Mouse (Mus musculus): ENCODE data around the gene Gm49711.

The Gm49711 gene

DNA sequence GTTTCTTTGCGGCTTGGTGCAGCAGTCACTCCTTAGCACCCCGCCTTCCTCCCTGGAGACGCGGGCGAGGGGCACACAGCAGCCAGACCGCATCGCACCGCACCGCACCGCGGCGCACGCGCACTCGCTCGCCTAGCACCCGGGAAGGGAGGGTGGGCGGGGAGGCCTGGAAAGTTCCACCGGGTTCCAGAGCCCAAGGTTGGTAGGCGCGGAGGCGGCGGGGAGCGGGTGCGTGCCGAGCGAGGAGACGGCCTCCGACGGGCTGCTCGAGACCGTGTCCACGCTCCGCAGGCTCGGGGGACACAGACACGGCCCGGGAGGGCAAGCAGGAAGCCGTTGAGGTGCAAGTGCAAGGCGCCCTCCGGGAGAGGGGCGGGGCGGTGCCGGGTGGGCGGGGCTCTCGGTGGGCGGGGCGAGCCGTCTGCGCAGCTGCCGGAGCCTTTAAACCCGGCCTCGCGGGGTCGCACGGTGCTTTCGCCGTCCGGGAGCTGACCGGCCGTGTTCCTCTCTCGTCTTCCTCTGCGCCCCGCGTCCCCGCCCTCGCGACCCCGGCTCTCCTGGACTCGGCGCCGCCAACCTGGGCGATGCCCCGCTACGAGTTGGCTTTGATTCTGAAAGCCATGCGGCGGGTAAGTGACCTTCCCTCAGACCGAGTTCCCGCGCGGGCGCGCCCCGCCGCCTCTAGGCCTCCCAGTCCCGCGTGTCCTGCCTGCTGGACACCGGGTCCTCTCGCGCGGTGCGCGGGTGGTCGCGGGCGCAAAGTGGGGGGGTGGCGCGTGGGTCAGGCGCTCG, at the start of gene Gm49711, which contains the start of the genes Mrps6 and Slc5a3:
Gene Gm49711 (plus strand): TSS at position 465 of the 792 bp plus-strand sequence.
Gene Mrps6 (plus strand): TSS at position 419 of the 792 bp plus-strand sequence.
Gene Slc5a3 (plus strand): TSS at position 471 of the 792 bp plus-strand sequence.
- peak; percentile 87 to 91 for DNase-seq

DNA sequence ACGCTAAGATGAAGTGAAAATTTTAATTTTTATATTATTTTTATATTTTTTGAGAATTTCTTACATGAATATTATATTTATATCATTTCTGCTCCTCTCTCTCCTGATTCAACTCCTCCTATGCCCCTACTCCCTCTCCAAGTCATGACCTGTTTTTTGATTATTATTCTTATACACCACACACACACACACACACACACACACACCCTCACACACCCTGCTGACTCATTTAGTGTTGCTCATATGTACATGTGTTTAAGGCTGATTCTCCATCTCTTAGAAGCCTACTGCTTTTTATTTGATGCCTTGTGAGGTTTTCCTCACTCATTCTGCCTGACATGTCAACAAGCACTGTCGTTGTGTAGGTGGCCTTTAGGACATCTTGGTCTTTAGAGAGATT, 48.5 kb upstream of the Gm49711 start:
- DNase-seq = no peak

DNA sequence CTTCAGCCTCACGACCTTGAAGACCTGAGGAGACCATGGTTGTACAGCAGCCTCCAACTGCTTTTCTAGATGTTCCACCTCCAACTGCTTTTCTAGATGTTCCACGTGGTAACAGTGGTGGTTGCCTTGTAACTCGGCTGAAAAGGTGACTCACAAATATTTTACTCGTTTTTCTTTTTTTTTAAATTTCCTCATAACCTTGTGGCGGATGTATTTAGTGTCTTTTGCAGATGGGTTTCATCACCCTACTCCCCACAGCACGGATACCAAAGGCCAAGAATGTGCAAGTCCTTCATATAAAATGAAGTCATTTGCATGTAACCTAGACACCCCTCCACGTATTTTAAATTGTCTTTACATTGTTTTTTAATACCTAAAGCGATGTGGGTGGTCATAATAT, 41.3 kb upstream of the Gm49711 start:
- no peak for DNase-seq

DNA sequence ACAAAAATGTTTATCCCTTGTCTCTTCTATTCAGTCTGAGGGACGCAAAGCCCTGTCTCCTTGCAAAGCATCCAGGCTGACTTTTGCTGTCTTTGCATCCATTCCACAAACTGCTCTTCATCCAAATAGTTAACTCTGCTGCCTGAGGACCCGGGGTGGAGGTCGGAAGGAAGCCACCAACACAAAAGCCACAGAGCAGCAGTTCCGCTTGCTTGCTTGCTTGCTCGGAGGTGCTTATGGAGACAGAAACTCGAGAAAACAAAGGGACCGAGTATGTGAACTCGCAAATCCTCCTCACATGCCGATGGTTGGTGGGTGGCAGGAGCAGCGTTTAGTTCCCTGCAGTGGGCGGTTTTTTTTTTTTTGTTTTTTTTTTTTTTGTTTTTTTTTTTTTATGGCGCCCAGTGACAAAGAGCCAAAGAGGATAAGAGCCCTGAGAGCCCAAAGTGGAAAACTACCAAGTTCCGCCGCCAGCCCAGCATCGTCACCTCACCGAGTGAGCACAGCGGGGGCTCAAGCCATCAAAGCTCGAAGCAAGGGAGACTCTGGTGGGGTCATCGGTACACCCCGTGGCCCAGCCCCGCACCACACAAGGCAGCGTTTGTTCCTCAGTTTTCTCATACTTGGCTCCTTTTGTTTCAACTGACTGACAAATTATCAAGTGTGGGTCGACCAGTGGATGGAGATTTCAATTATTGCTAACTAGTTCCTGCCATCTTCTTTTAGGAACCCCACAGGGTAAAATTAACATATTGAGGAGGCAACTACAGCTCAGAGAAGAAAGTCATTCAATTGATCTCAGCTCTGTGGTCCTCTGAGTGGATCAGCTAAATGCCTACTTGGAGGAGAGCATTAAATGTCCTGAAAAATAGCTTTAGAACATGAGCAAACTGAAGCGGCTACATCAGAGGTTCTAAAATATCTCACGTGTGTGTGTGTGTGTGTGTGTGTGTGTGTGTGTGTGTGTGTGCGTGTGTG, 38.7 kb upstream of the Gm49711 start:
- DNase-seq = peak; percentile 69 to 70

DNA sequence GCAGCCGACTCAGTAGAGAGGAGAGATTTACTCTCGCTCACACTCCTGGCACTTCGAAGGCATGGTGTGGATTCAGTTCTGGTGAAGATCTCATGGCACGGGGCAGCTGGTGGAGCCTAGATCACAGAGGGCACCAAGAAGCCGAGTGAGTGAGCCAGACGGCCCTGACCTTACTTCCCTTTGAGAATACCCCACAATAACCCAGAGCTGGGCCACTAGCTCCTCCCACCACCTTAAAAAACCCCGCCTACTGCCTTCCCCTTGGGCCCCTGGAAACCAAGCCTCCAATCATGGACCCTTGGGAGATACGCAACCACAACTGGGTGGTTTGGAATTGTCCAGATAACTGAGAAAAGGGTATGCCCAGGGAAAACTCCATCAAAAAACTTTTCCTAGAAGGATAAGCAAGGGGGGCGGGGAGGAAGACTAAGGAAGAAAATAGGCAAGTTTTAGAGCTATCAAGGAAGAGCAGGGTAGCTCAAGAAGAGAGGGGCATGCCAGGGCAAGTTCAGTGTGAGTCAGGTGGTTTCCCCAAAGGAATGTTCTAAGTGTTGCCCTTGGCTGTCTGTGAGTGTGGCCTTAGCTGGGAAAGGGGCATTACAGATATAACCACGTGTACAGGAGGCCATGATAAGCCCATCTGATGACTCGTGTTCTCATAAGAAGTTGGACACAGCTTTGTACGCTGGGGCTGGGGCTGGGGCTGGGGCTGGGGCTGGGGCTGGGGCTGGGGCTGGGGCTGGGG, 36.3 kb upstream of the Gm49711 start:
- peak in 1 of 2 experiments; percentile 15 for DNase-seq

DNA sequence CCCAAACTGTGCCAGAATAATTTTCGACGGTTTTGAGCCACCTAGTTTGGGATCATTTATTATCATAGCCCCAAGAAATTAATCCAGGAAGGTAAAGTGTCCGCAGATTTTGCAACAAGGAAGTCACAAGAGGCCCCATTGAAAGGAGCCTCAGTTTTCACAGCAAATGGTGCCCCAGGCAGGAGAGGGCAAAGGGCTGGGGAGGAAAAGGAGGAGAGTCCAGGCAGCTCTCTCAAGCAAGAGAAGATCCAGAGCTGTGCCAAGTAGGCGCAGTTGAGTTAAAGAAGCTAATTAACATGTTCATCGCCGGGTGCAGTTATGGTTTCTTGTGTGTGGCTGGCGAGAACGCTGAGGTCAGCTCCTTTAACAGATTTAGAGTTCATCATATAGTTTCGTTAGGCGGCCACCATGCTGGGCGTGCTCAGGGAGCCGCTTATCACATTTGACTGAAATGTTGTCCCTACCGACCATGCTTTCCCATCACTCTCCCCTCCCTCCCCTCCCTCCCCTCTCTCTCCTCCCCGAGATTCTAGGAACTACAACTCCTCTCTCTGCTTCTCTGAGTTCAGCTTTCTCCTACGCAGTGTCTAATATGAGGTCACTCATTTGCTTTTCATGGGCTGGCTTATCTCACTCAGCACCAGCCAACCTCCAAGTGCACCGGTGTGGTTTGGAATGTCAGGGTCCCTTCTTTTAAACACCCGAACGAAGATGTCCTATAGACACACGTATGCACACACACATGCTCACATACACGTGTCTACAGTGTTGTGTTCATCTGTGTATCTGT, 35.4 kb upstream of the Gm49711 start:
- no peak for DNase-seq

DNA sequence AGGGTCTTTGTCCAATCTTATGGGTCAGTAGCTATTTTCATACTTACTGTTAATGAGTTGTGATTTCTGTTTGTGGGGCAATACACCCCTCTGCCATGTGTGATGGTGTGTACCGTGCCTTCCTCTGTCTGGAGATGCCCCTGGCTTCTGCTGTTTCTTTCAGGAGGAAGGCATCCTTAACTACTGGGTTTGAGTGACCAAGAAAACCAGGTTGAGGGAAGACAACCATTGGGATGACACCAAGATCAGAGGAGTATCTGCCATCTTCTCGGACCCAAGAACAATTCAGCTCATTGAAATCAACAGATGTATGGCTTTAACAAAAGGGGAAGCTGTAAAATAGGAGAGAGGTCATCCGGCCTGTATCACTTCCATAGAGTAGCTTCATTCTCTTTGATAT, 24.8 kb upstream of the Gm49711 start:
- no peak for DNase-seq

DNA sequence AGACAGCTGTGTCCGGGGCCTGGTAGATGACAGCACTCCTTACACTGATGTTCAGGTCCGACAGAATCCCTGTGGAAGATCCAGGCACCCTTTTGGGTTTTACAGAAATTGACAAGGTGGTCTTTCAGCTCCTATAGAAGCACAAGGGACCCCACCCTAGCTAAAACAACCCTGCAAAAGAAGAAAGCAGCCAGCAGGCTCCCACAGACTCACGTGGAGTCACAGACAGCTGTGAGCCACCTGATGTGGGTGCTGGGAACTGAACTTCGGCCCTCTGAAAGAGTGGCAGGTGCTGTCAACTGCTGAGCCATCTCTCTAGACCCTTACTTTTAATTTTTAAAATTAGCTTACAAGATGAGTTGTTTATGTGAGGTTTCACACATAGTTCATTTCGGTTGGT, 23.4 kb upstream of the Gm49711 start:
- no peak for DNase-seq

DNA sequence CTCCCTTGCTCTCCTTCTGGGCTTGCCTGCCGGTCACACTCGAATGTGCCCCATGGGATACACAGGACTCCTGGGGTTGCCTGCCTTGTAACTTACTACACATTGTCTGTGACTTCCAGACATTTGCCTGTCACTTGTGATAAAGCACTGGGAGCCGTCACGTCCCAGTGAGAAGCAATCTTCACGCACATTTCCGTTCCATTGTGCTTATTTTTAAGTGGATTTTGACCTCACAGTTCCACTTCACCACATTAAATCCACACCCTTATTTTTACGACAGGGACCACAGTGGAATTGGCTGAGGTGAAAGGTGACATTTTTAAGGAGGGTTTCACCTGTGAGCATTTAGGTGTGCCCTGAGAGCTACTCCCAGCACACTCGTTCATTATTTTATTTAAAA, 21.4 kb upstream of the Gm49711 start:
- no peak for DNase-seq

DNA sequence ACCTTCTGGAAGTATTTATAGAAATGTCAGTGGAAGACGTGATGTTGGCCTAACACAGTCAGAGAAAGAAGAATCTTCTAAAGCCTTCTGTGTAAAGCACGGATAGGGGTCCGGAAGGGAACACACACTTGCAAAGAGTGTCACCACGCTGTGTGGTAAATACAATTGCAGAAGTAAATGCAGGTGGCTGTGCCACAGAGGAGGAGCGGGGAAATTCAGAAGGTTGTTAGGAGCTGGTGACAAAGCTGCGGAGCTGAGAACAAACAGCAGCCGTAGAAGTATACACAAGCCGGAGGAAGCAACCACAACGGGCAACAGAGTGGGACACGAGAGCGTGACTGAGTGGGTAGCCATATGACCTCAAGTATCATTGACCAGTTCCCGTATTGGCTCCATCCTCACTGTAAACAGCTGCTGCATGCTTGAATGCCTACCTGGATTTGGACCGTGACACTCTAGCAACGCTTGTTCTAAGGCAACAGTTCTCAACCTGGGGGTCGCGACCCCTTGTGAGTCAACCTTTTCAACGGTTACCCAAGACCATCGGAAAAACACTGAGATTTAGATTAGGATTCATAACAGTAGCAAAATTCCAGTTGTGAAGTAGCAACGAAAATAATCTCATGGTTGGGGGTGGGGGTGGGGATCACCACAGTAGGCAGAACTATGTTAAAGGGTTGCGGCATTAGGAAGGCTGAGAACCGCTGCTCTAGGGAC, 20.1 kb upstream of the Gm49711 start:
- peak; percentile 47 to 64 for DNase-seq

DNA sequence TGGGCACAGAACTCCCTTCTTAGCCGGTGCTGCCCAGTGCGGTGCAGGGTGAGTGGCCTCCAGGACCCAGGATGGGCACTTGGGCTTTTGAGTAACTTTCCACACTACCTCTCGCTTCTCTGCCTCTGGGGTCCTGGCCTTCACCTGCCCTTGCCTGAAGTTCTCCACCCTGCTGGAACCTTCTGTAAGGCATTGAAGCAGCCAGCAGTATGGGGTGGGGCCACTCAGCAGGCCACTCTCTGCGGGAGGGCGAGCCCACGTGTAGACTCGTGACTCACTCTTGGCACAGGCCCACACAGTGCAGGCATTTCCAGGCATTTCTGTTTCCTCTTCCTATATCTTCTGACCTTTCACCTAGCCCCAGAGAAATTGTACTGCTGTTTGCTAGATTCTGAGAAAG, 18.7 kb upstream of the Gm49711 start:
- DNase-seq = no peak

DNA sequence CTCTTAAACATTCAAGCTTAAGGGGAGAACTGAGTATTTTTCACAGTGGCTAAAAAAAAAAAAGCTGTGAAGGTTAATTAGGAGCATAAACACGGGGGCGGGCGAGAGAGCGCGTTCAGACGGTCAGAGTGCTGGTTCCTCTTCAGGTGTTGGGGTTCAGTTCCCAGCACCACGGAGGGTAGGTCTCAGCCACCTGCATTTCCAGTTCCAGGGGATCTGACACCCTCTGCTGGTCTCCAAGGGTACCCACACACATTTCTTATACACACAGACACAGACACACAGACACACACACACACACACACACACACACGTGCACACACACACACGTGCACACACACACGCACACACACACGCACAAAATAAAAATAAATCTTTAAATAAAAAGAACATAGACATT, 18.1 kb upstream of the Gm49711 start:
- DNase-seq = no peak

DNA sequence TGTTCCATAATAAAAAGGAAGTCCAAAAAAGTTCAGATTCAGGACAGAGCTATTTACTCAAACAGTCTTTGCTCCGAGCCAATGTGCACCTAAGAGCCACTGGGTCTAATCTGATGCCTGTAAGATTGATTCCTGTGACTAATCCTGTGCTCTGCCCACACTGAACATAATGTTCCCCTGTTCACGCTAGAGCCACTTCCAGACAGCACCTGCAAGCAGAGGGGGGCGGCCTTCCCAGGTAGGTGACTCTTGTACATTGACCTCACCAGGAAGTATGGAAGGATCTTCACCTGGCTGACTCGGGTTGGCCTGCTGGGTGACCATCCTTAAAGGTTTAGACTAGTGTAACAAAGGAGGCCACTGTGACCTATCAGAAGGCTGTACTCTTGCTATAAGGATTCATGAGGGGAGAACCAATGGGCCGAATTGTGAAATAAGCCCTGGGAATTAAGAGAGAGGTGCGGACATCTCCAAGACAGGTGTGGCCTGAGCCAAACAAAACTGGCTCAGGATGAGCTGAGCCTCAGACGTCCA, 6.3 kb upstream of the Gm49711 start:
- no peak for DNase-seq

DNA sequence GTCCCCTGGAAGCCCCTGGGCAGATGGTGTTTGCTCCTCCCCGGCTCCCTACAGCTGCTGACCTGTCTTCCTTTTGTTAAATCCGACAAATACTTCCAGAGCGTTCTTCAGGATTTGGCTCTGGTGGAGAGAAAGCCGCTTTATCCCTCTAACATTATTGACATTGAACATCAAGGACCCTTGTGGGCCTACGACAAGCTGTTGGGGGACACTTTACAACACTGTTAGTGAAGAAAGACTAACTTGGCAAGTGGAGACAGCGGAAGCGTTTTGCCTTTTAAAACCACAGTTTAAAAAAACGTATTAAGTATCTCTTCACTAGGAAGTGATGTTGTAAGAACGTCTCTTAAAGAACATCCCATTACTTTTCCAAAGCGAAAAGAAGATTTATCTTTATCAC, 5.5 kb upstream of the Gm49711 start:
- DNase-seq = no peak

DNA sequence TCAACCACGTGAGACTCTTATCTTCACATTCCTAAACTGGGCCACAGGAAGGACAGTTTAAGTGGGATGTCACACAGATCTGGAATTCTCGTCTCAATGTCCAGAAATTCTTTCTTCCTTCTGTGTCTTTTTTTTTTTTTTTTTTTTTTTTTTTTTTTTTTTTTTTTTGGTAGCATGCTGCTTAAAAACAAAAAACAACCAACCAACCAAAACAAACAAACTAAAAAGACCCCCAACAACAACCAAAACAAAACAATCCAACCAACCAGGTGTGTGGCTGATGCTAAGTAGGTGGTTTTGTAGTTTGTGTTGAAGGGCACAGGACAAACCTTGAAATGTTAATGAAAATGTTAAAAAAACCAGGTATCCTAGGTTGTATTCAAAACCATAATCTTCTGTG, 1.4 kb upstream of the Gm49711 start:
- no peak for DNase-seq

DNA sequence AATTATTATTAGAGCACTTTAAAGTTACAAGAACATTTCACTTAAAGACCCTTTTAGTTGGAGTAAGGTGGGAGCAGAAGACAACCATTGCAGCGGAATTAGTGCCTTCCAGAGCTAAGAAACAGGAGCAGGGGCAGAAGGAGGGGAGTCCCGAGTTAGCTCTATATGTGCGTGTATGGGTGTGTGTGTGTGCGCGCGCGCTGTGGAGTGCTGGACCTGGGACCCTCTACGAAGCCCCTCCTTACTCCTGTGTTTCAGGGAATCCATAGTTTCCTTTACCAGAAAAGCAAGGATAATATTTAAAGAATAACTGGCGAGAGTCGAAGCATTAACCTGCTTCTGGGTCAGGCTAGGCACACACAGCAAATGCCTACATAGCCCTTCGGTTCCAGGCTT, 662 bp upstream of the Gm49711 start:
- no peak for DNase-seq

DNA sequence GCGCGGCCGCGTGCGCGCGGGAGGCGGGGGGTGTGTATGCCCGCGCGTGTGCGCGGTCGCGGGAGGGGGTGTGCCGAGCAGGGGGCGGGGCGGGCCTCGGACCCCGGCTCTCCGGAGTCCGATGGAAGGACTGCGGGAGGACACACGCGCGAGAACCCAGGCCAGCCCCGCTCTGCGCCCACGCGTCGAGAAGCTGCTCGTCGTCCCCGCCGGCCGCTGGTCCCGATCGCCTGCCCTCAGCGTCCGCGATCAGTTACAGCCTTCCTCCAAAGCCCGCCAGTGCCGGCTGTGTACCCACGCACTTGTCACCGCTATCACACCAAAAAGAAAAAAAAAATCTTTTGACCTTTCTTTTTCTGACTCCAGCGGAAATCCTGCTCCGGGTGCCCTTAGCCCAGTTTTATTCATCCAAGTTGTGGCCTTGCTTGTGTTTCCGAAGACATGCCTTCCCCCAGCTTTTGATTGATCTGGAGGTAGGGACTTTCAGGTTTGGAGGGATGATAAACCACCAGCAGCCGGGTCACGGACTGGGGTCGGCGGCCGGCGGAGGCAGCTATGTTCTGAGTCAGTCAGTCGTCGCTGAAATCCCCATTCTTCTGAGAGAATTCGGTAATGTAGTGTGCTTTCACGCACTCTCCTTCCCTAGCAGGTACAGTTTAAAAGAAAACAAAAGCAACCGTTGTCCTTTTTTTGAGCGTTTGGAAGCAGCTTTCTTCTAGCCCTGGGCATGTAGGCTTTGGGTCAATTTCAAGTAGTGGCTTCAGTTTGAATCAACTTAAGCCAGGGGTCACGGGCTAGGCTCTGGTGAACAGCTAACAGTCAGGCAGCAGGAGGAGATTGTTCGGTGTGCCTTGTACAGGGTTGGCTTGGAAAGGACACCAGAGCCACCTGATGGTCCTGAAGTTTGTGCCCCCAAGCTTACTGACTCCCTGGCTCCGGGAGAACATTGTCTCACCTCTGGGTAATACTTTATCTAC, 816 bp downstream of the Gm49711 start:
- peak in 1 of 2 experiments; percentile 36 for DNase-seq

DNA sequence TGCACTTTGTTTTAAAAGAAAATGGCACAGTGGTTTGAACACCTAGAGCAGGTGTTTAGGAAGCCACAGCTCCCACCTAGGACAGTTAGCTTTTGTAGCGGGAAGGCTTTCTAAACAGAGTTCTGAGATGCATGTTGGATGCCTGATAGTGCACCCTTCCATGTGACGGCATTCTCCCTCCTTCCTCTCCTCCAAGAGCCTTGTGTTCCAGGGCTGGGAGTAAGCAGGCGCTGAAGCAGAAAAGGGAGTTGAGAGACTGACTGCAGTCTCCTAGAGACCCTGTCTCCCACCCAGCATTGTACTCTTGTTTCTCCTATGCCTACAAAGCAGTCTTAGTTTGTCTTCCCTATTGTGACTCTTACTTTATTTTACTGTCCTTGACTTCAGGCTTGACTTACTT, 2.1 kb downstream of the Gm49711 start:
- DNase-seq = no peak

DNA sequence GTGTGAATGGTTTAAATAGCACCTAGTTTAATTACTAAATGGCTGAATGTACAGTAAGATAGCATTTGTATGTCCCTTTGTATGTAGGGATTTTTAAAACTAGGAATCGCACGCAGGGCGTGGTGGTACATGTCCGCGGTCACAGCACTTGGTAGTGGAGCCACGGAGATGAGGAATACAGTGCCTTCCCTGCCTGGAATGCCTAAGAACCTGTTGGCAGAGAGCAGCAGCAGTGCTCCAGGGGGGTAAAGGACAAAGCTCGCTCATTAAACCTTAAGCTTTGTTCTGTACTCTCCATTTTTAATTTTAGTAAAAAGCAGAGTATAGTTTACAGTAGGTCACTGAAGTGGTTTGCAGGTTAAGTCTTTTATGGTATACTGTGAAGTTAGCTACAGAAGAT, 3.5 kb downstream of the Gm49711 start:
- DNase-seq = no peak

DNA sequence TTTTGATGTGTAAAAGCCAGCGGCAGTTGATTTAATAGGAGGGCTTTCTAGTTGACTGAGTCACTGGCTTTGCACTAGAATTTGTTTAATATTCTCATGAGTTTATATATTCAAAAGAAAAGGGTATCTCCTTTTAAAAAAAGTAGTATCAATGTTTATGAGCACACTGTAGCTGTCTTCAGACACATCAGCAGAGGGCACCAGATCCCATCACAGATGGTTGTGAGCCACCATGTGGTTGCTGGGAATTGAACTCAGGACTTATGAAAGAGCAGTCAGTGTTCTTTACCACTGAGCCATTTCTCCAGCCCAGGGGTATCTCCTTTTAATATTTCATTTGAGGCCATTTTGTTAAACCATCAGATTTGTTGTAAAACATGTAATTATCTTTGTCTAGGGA, 4.7 kb downstream of the Gm49711 start:
- no peak for DNase-seq
